Mouse (Mus musculus): ENCODE measurements around the gene Ascl2. TPM values are rescaled to one million over a fixed set of nuclear protein-coding genes. Genes with fewer than 3 reads are reported as not detected.

Ascl2 gene
- polyA plus RNA-seq, 1 experiment from 2014 or later, result 0.12 TPM

- no peak overlapping the region for H3K4me3 ChIP-seq (ENCODE audit: low read depth, low read length)
- H3K27me3 ChIP-seq (ENCODE audit: control insufficient read depth, insufficient read depth, low read length), result no peaks in the 10 kb centered on the region
- WGBS, result 88% methylated on average over 4 of the region's 4 CpGs
- H3K27ac ChIP-seq (ENCODE audit: low read depth, low read length), result no peak overlapping the region
- no peak overlapping the region for H3K4me2 ChIP-seq (ENCODE audit: low read depth, low read length, severe bottlenecking)
- no peaks in the 10 kb centered on the region for H3K36me3 ChIP-seq (ENCODE audit: control insufficient read depth, insufficient read depth, low read length)
- DNase-seq (ENCODE audit: low spot score), result no peak
- H3K9ac ChIP-seq (ENCODE audit: low read length), result no peak overlapping the region
- no peaks in the 10 kb centered on the region for H3K4me1 ChIP-seq (replicated peaks; ENCODE audit: control insufficient read depth, insufficient read depth, low read length)
- H3K9me3 ChIP-seq (ENCODE audit: control insufficient read depth, low read length), result no peaks in the 10 kb centered on the region
- no peak for ATAC-seq (replicated peaks; ENCODE audit: low FRiP score)
Measured at GRCm38 (mm10) chr7:142985146-142985545, 16.1 kb upstream of the Ascl2 start.

GRCm38 (mm10) chr7:142981908-142982307 lies 12.8 kb upstream of the Ascl2 start:
- Histone ChIP-seq H3K9ac (ENCODE audit: low read length) (no peak overlapping the region), H3K9me3 (ENCODE audit: control insufficient read depth, low read length) (no peaks in the 10 kb centered on the region), H3K4me1 (replicated peaks; ENCODE audit: control insufficient read depth, insufficient read depth, low read length) (no peaks in the 10 kb centered on the region), H3K4me2 (ENCODE audit: low read depth, low read length, severe bottlenecking) (no peak overlapping the region), H3K27me3 (ENCODE audit: control insufficient read depth, insufficient read depth, low read length) (no peaks in the 10 kb centered on the region), H3K36me3 (ENCODE audit: control insufficient read depth, insufficient read depth, low read length) (no peaks in the 10 kb centered on the region), H3K4me3 (ENCODE audit: low read depth, low read length) (no peak overlapping the region), H3K27ac (ENCODE audit: low read depth, low read length) (no peak overlapping the region)
- WGBS, result 84% methylated on average over 4 of the region's 4 CpGs
- DNase-seq (ENCODE audit: low spot score), result no peak
- ATAC-seq (replicated peaks; ENCODE audit: low FRiP score), result no peak

GRCm38 (mm10) chr7:142967884-142968808 lies 918 bp downstream of the Ascl2 start:
- Histone ChIP-seq H3K4me1 (replicated peaks; ENCODE audit: control insufficient read depth, insufficient read depth, low read length) (peaks cover 7% of the 10 kb centered on the region; the same call in 1 of the 2 replicates), H3K4me2 (ENCODE audit: low read depth, low read length, severe bottlenecking) (peak overlapping the region; percentile 50), H3K36me3 (ENCODE audit: control insufficient read depth, insufficient read depth, low read length) (no peaks in the 10 kb centered on the region), H3K27me3 (ENCODE audit: control insufficient read depth, insufficient read depth, low read length) (peaks cover 67% of the 10 kb centered on the region), H3K9ac (ENCODE audit: low read length) (no peak overlapping the region), H3K9me3 (ENCODE audit: control insufficient read depth, low read length) (no peaks in the 10 kb centered on the region), H3K27ac (ENCODE audit: low read depth, low read length) (no peak overlapping the region), H3K4me3 (ENCODE audit: low read depth, low read length) (peak overlapping the region; percentile 19)
- WGBS, result under 1% methylated on average over 87 of the region's 90 CpGs
- DNase-seq (ENCODE audit: low spot score) (peak; percentile 83), ATAC-seq (replicated peaks; ENCODE audit: low FRiP score) (peak; percentile 62; the same call in 1 of the 2 replicates)

- WGBS, result under 1% methylated on average over 36 of the region's 36 CpGs
- peak overlapping the region; percentile 50 for H3K4me2 ChIP-seq (ENCODE audit: low read depth, low read length, severe bottlenecking)
- H3K9me3 ChIP-seq (ENCODE audit: control insufficient read depth, low read length), result no peaks in the 10 kb centered on the region
- no peaks in the 10 kb centered on the region for H3K36me3 ChIP-seq (ENCODE audit: control insufficient read depth, insufficient read depth, low read length)
- peak overlapping the region; percentile 19 for H3K4me3 ChIP-seq (ENCODE audit: low read depth, low read length)
- H3K27ac ChIP-seq (ENCODE audit: low read depth, low read length), result no peak overlapping the region
- peaks cover 67% of the 10 kb centered on the region for H3K27me3 ChIP-seq (ENCODE audit: control insufficient read depth, insufficient read depth, low read length)
- ATAC-seq (replicated peaks; ENCODE audit: low FRiP score) (peak; percentile 25; the same call in 1 of the 2 replicates), DNase-seq (ENCODE audit: low spot score) (peak; percentile 70)
- peaks cover 7% of the 10 kb centered on the region; the same call in 1 of the 2 replicates for H3K4me1 ChIP-seq (replicated peaks; ENCODE audit: control insufficient read depth, insufficient read depth, low read length)
- H3K9ac ChIP-seq (ENCODE audit: low read length), result no peak overlapping the region
Measured at GRCm38 (mm10) chr7:142967414-142967883, 1.6 kb downstream of the Ascl2 start.

GRCm38 (mm10) chr7:142959752-142960151 lies 9.3 kb downstream of the Ascl2 start:
- whole genome bisulfite sequencing, result 78% methylated on average over 4 of the region's 4 CpGs
- DNase-seq (ENCODE audit: low spot score) (no peak), ATAC-seq (replicated peaks; ENCODE audit: low FRiP score) (no peak)
- Histone ChIP-seq H3K27ac (ENCODE audit: low read depth, low read length) (no peak overlapping the region), H3K9me3 (ENCODE audit: control insufficient read depth, low read length) (no peaks in the 10 kb centered on the region), H3K4me2 (ENCODE audit: low read depth, low read length, severe bottlenecking) (no peak overlapping the region), H3K4me1 (replicated peaks; ENCODE audit: control insufficient read depth, insufficient read depth, low read length) (no peaks in the 10 kb centered on the region), H3K36me3 (ENCODE audit: control insufficient read depth, insufficient read depth, low read length) (no peaks in the 10 kb centered on the region), H3K4me3 (ENCODE audit: low read depth, low read length) (no peak overlapping the region), H3K27me3 (ENCODE audit: control insufficient read depth, insufficient read depth, low read length) (no peaks in the 10 kb centered on the region), H3K9ac (ENCODE audit: low read length) (no peak overlapping the region)

- Histone ChIP-seq H3K9ac (ENCODE audit: low read length) (no peak overlapping the region), H3K36me3 (ENCODE audit: control insufficient read depth, insufficient read depth, low read length) (no peaks in the 10 kb centered on the region), H3K9me3 (ENCODE audit: control insufficient read depth, low read length) (no peaks in the 10 kb centered on the region), H3K4me2 (ENCODE audit: low read depth, low read length, severe bottlenecking) (no peak overlapping the region), H3K27me3 (ENCODE audit: control insufficient read depth, insufficient read depth, low read length) (no peaks in the 10 kb centered on the region), H3K4me1 (replicated peaks; ENCODE audit: control insufficient read depth, insufficient read depth, low read length) (no peaks in the 10 kb centered on the region), H3K4me3 (ENCODE audit: low read depth, low read length) (no peak overlapping the region), H3K27ac (ENCODE audit: low read depth, low read length) (no peak overlapping the region)
- WGBS, result 88% methylated on average over 1 of the region's 1 CpGs
- no peak for ATAC-seq (replicated peaks; ENCODE audit: low FRiP score)
- no peak for DNase-seq (ENCODE audit: low spot score)
Measured at GRCm38 (mm10) chr7:142958817-142959216, 10.2 kb downstream of the Ascl2 start.

- no peak overlapping the region for H3K4me2 ChIP-seq (ENCODE audit: low read depth, low read length, severe bottlenecking)
Measured at GRCm38 (mm10) chr7:142956018-142956417, 13.0 kb downstream of the Ascl2 start.

GRCm38 (mm10) chr7:142949568-142949967 lies 19.5 kb downstream of the Ascl2 start:
- Histone ChIP-seq H3K4me3 (ENCODE audit: low read depth, low read length) (no peak overlapping the region), H3K36me3 (ENCODE audit: control insufficient read depth, insufficient read depth, low read length) (no peaks in the 10 kb centered on the region), H3K9ac (ENCODE audit: low read length) (no peak overlapping the region), H3K9me3 (ENCODE audit: control insufficient read depth, low read length) (no peaks in the 10 kb centered on the region), H3K4me2 (ENCODE audit: low read depth, low read length, severe bottlenecking) (no peak overlapping the region), H3K27ac (ENCODE audit: low read depth, low read length) (no peak overlapping the region), H3K27me3 (ENCODE audit: control insufficient read depth, insufficient read depth, low read length) (no peaks in the 10 kb centered on the region), H3K4me1 (replicated peaks; ENCODE audit: control insufficient read depth, insufficient read depth, low read length) (no peaks in the 10 kb centered on the region)
- WGBS, result 0% methylated on average over 1 of the region's 1 CpGs
- no peak for DNase-seq (ENCODE audit: low spot score)
- ATAC-seq (replicated peaks; ENCODE audit: low FRiP score), result no peak

More at GRCm38 (mm10) chr7:142956018-142956417, 13.0 kb downstream of the Ascl2 start:
- DNase-seq (ENCODE audit: low spot score) (no peak), ATAC-seq (replicated peaks; ENCODE audit: low FRiP score) (no peak)
- Histone ChIP-seq H3K4me1 (replicated peaks; ENCODE audit: control insufficient read depth, insufficient read depth, low read length) (no peaks in the 10 kb centered on the region), H3K9ac (ENCODE audit: low read length) (no peak overlapping the region), H3K36me3 (ENCODE audit: control insufficient read depth, insufficient read depth, low read length) (no peaks in the 10 kb centered on the region), H3K27ac (ENCODE audit: low read depth, low read length) (no peak overlapping the region), H3K4me3 (ENCODE audit: low read depth, low read length) (no peak overlapping the region), H3K27me3 (ENCODE audit: control insufficient read depth, insufficient read depth, low read length) (no peaks in the 10 kb centered on the region), H3K9me3 (ENCODE audit: control insufficient read depth, low read length) (no peaks in the 10 kb centered on the region)
- 80% methylated on average over 2 of the region's 2 CpGs for WGBS
